Mouse (Mus musculus) embryonic facial prominence, embryonic 11.5 days (tissue): ENCODE results near the gene Brsk2. TPM values are rescaled to one million over a fixed set of nuclear protein-coding genes. Genes with fewer than 3 reads are reported as not detected.
A peak's percentile ranks its signal among the peaks of the same experiment; 100 is the strongest.

Source experiments
- ATAC-seq: fragments of 200-750 bp; cut with Nextera tagmentation; replicated peaks from 2 replicates; pipeline ENCODE4 v1.8.0; 2017; ENCODE audit warnings: low read depth; ENCODE audit not compliant: insufficient number of reproducible peaks, low FRiP score, low TSS enrichment
- DNase-seq: peaks from one replicate; pipeline ENCODE4 v3.0.0-alpha.2; 2015; ENCODE audit warnings: low spot score
- H3K27ac ChIP-seq: fragments of 300-500 bp; sonication (generic); replicated peaks from 2 replicates; pipeline ENCODE4 v1.5.1; 2014; ENCODE audit warnings: mild to moderate bottlenecking, low read depth, low read length, control low read depth
- H3K27me3 ChIP-seq: fragments of 300-500 bp; sonication (generic); 2 replicates; pipeline ENCODE4 v1.6.1; 2014; ENCODE audit warnings: mild to moderate bottlenecking, low read length, moderate library complexity, mixed read lengths; ENCODE audit not compliant: control insufficient read depth, insufficient read depth
- H3K36me3 ChIP-seq: fragments of 300-500 bp; sonication (generic); replicated peaks from 2 replicates; pipeline ENCODE4 v1.6.1; 2014; ENCODE audit warnings: low read depth, mild to moderate bottlenecking, low read length, moderate library complexity, mixed read lengths; ENCODE audit not compliant: control insufficient read depth, insufficient read depth
- H3K4me1 ChIP-seq: fragments of 300-500 bp; sonication (generic); 2 replicates; pipeline ENCODE4 v1.6.1; 2014; ENCODE audit warnings: low read length, mixed read lengths; ENCODE audit not compliant: control insufficient read depth, insufficient read depth
- H3K4me2 ChIP-seq: fragments of 300-500 bp; sonication (generic); 2 replicates; pipeline ENCODE4 v1.6.1; 2014; ENCODE audit warnings: low read depth, mild to moderate bottlenecking, control low read depth, low read length, moderate library complexity
- H3K4me3 ChIP-seq: fragments of 300-500 bp; sonication (generic); 2 replicates; pipeline ENCODE4 v1.5.1; 2014; ENCODE audit warnings: low read depth, low read length, control low read depth
- H3K9ac ChIP-seq: fragments of 300-500 bp; sonication (generic); replicated peaks from 2 replicates; pipeline ENCODE4 v1.6.1; 2014; ENCODE audit warnings: mild to moderate bottlenecking, control low read depth, low read length
- H3K9me3 ChIP-seq: fragments of 300-500 bp; sonication (generic); replicated peaks from 2 replicates; pipeline ENCODE4 v1.6.1; 2016; ENCODE audit warnings: mild to moderate bottlenecking, low read length, inconsistent platforms, mixed read lengths; ENCODE audit not compliant: control insufficient read depth
- WGBS: fragments of 180-500 bp; shearing (Covaris S2); extraction: QIAGEN DNeasy Blood & Tissue Kit; methylation state at CpG from one replicate; pipeline ENCODE4 v1.1.7; 2014; 5-methylcytosine and 5-hydroxymethylcytosine counted together
- polyA plus RNA-seq: library from polyadenylated mRNA; unstranded; fragments of >200 nt; fragmentation: Nextera tagmentation; extraction: Ambion mirVana; gene quantifications from 2 replicates; pipeline ENCODE4 v1.2.1, GENCODE M21; 2014

Brsk2 gene
- polyA plus RNA-seq, 1 experiment from 2014 or later, result 2.4 TPM

DNA sequence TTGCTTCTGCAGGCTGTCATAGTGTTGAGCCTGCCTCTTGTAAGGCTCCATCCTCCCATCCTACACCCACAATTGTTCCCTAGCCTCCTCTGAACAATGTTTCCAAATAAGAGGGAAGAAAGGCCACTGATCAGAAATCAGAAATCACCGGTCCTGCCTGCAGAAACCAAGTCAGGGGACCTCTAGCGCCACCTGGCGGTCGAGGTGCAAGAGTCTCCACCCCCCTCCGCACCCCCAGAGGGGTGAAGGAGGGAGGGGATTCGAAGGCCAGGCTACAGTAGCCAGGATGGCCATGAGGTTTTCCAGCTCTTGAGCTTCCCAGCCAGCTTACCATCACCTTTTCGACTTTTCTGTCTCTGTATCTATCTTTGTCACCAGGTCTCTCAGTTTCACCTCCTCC lies 24.6 kb upstream of the Brsk2 start:
- ATAC-seq, result no peak
- no peaks in the 10 kb centered on the region for H3K9me3 ChIP-seq
- H3K27me3 ChIP-seq, result no peaks in the 10 kb centered on the region
- 9% methylated on average over 7 of the region's 7 CpGs for WGBS
- peak; percentile 86 for DNase-seq
- no peaks in the 10 kb centered on the region for H3K36me3 ChIP-seq
- H3K9ac ChIP-seq, result no peak overlapping the region
- H3K4me2 ChIP-seq, result no peak overlapping the region
- no peak overlapping the region for H3K27ac ChIP-seq
- no peaks in the 10 kb centered on the region for H3K4me1 ChIP-seq
- no peak overlapping the region for H3K4me3 ChIP-seq

DNA sequence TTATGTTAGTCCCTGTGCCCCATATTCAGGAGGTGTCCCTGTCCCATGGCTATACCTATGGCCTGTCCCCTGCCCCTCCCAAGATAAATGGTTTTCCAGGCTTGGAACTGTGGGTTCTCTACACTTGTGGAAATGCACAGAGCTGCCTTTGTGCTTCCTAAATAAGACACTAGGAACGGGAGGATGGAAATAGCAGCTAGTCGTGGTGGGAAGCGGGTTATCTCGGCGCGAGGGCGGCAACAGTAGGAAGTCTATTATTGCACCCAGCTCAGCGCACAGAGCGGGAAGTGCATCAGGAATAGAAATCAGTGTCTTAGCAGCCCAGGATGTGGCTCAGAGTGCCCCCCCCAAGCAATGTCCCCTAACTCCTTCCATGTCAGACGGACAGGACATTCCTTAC lies 20.9 kb upstream of the Brsk2 start:
- no peaks in the 10 kb centered on the region for H3K27me3 ChIP-seq
- DNase-seq, result no peak
- ATAC-seq, result no peak
- H3K4me2 ChIP-seq, result no peak overlapping the region
- H3K4me3 ChIP-seq, result no peak overlapping the region
- WGBS, result 87% methylated on average over 10 of the region's 10 CpGs
- H3K9ac ChIP-seq, result no peak overlapping the region
- no peak overlapping the region for H3K27ac ChIP-seq
- no peaks in the 10 kb centered on the region for H3K9me3 ChIP-seq
- H3K36me3 ChIP-seq, result no peaks in the 10 kb centered on the region
- no peaks in the 10 kb centered on the region for H3K4me1 ChIP-seq

DNA sequence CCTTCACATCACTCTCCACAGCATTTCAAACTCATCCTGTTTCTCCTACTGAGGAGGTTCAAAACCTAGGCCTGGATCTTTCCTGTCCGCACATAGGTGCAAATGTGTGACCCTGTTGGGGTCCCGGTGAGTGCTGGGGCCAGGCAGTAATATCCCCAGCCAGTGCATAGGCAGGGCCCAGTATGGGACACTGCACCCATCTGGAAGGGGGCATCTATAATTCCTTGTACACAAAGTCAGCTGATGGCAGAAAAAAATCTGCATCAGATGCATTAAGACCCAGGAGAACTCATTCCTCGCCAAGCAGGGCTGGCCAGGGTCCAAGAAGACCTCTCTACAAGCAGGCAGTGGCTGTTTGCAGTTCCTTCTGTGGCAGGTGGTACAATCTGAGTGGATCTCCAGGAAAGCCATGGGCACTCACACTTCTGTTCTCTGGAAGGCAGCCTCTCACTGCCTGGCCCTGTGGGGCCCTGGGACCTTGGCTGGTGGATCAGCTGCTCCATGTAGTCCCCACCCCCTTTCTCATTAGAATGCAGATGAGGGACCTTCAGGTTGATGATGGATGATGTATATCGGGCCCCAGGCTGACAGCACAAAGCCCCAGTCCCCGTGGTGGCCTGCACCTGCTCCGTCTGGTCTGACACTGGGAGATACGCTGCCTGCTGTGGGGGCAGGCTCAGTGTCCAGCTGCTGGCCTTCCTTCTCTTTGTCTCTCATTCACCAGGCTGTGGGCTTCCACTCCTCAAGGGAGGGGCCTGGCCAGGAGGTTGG lies 15.2 kb upstream of the Brsk2 start:
- no peaks in the 10 kb centered on the region for H3K9me3 ChIP-seq
- 70% methylated on average over 7 of the region's 7 CpGs for WGBS
- no peak overlapping the region for H3K4me2 ChIP-seq
- H3K36me3 ChIP-seq, result no peaks in the 10 kb centered on the region
- no peak for DNase-seq
- H3K27ac ChIP-seq, result no peak overlapping the region
- H3K4me3 ChIP-seq, result no peak overlapping the region
- peak; percentile 81 for ATAC-seq
- no peaks in the 10 kb centered on the region for H3K27me3 ChIP-seq
- no peaks in the 10 kb centered on the region for H3K4me1 ChIP-seq
- H3K9ac ChIP-seq, result no peak overlapping the region

DNA sequence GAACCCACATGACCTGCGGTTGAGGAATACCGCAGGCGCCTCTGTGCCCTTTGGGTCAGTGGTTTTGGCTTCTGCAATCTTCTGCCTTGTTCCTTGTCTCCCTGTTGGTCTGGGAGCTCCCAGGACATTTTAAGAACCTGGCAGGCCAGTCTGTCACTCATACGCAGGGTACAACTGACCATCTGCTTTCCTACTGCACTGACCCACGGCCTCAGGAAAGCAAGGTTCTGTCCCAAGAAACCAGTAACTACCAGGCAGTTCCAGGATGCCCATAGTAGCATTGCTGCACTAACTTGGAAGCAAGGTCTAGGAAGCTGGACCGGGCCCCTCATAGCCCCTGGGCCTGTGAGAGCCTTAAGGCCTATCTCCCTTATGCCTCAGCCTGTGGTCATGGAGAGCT lies 14.6 kb upstream of the Brsk2 start:
- WGBS, result 86% methylated on average over 6 of the region's 6 CpGs
- no peak for ATAC-seq
- no peak overlapping the region for H3K9ac ChIP-seq
- no peak overlapping the region for H3K27ac ChIP-seq
- no peak overlapping the region for H3K4me2 ChIP-seq
- no peak for DNase-seq
- H3K4me3 ChIP-seq, result no peak overlapping the region
- H3K9me3 ChIP-seq, result no peaks in the 10 kb centered on the region
- H3K4me1 ChIP-seq, result no peaks in the 10 kb centered on the region
- no peaks in the 10 kb centered on the region for H3K27me3 ChIP-seq
- no peaks in the 10 kb centered on the region for H3K36me3 ChIP-seq

DNA sequence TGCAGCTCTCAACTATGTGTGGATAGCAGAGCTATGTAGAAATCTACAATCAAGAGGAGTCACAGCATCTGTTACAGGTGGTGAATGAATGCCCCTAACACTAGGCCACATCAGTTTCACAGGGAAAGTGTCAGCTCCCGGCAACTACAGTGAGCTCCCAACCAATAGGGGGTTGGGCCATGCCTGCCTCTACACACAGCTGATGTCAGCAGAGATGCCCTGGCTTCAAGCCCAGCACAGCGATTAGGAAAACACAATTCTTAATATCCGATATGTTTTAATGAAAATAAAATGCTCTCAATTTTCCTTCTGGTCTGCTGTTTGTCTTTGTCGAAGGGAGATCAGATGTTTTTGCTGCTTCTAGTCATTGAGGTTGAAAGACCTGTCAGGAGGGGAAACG lies 6.1 kb upstream of the Brsk2 start:
- H3K36me3 ChIP-seq, result no peaks in the 10 kb centered on the region
- peaks cover 9% of the 10 kb centered on the region for H3K27me3 ChIP-seq
- H3K4me1 ChIP-seq, result no peaks in the 10 kb centered on the region
- no peak overlapping the region for H3K9ac ChIP-seq
- ATAC-seq, result no peak
- WGBS, result 80% methylated on average over 5 of the region's 5 CpGs
- H3K27ac ChIP-seq, result no peak overlapping the region
- H3K4me2 ChIP-seq, result no peak overlapping the region
- no peaks in the 10 kb centered on the region for H3K9me3 ChIP-seq
- no peak for DNase-seq
- H3K4me3 ChIP-seq, result no peak overlapping the region

DNA sequence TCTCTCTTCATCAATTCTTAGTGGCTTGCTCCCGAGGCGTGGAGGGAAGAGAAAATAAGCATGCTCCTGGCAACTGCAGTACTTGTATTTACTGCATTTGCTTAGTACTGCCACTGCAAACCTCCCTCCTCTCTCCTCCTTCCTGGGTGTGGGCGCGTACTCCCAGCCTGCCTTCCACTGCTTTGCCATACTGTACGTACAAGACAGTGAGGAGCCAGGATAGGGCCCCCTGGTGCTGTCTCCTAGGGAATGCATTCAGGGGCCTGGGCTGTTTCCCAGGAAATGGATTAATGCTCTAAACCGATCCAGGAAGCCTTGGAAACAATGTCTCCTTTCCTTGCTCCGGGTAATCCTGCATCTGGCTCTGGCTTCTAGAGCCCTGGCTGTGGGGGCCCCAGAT lies 3.6 kb upstream of the Brsk2 start:
- no peaks in the 10 kb centered on the region; the same call in none of the 2 replicates for H3K4me1 ChIP-seq
- no peak overlapping the region for H3K27ac ChIP-seq
- no peaks in the 10 kb centered on the region for H3K9me3 ChIP-seq
- WGBS, result 25% methylated on average over 7 of the region's 7 CpGs
- H3K4me3 ChIP-seq, result no peak overlapping the region
- peak; percentile 15 for DNase-seq
- ATAC-seq, result no peak
- no peak overlapping the region for H3K9ac ChIP-seq
- H3K36me3 ChIP-seq, result no peaks in the 10 kb centered on the region
- H3K4me2 ChIP-seq, result no peak overlapping the region
- H3K27me3 ChIP-seq, result peaks cover 33% of the 10 kb centered on the region

DNA sequence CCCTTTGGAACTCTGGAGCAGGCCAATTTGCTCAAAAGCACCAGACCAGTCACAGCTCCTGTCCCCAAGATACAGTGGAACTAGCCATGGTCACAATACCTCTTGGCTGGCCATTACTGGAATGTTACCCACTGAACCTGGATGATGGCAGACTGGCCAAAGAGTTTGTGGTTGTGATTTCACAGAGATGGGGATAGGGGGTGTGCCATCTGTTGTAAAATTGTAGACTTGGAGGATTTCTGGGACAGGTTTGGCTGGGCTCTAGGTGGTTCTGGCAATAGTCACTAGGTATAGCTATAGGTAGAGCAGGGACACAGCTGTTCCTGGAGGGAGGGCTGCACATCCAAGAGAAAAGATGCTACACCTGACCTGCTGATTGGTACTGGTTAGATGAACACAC lies 2.0 kb upstream of the Brsk2 start:
- Histone ChIP-seq H3K4me2 (no peak overlapping the region), H3K4me3 (no peak overlapping the region), H3K36me3 (no peaks in the 10 kb centered on the region), H3K9ac (no peak overlapping the region), H3K9me3 (no peaks in the 10 kb centered on the region), H3K27ac (no peak overlapping the region), H3K4me1 (no peaks in the 10 kb centered on the region; the same call in none of the 2 replicates), H3K27me3 (peaks cover 47% of the 10 kb centered on the region)
- DNase-seq (no peak), ATAC-seq (no peak)

DNA sequence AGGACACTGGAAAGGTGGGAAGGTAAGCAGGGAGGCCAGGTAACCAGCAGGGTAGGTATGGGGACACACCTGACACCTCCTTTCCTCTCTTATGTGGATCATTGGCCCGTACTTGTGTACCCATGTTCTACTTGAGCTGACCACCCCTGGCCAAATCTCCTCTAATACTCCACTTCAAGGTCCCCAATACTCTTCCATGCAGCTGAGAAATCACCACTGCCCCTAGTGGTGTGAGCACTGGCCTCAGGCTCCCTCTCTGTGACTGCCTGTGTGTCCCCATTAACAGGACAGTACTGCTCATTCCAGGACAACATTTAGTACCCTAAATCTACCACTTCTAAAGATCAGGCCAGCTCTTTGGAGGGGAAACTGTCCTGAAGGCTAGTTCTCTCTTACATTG lies 1.5 kb upstream of the Brsk2 start:
- Histone ChIP-seq H3K4me3 (no peak overlapping the region), H3K9me3 (no peaks in the 10 kb centered on the region), H3K9ac (no peak overlapping the region), H3K27me3 (peaks cover 49% of the 10 kb centered on the region), H3K27ac (no peak overlapping the region), H3K4me1 (no peaks in the 10 kb centered on the region; the same call in none of the 2 replicates), H3K4me2 (no peak overlapping the region), H3K36me3 (no peaks in the 10 kb centered on the region)
- ATAC-seq (no peak), DNase-seq (no peak)
- WGBS, result 86% methylated on average over 1 of the region's 1 CpGs
